Mouse (Mus musculus) liver, embryonic 11.5 days (tissue): ENCODE measurements at regions not wholly inside any gene's neighbourhood (a gene's known extent, or its start where the extent isn't known, plus 50 kb on each side); places are given as distances from the start of the nearest gene placed in this dataset.

Experiments
- ATAC-seq: fragments of 200-750 bp; cut with Nextera tagmentation; replicated peaks from 2 replicates; pipeline ENCODE4 v1.8.0; 2017; ENCODE audit warnings: moderate number of reproducible peaks, mild to moderate bottlenecking, moderate TSS enrichment, moderate library complexity; ENCODE audit not compliant: low FRiP score
- DNase-seq: peaks from one replicate; pipeline ENCODE4 v3.0.0-alpha.2; 2017; ENCODE audit warnings: low spot score
- H3K27ac ChIP-seq: fragments of 300-500 bp; sonication (generic); 2 replicates; pipeline ENCODE4 v1.5.1; 2014; ENCODE audit warnings: mild to moderate bottlenecking, low read depth, low read length, control low read depth
- H3K27me3 ChIP-seq: fragments of 300-500 bp; sonication (generic); replicated peaks from 2 replicates; pipeline ENCODE4 v1.6.1; 2014; ENCODE audit warnings: low read length, mixed read lengths; ENCODE audit not compliant: control insufficient read depth, insufficient read depth
- H3K36me3 ChIP-seq: fragments of 300-500 bp; sonication (generic); 2 replicates; pipeline ENCODE4 v1.6.1; 2014; ENCODE audit warnings: mild to moderate bottlenecking, low read length, moderate library complexity, mixed read lengths; ENCODE audit not compliant: control insufficient read depth, insufficient read depth
- H3K4me1 ChIP-seq: fragments of 300-500 bp; sonication (generic); replicated peaks from 2 replicates; pipeline ENCODE4 v1.6.1; 2014; ENCODE audit warnings: low read length, mixed read lengths; ENCODE audit not compliant: control insufficient read depth, insufficient read depth
- H3K4me2 ChIP-seq: fragments of 300-500 bp; sonication (generic); 2 replicates; pipeline ENCODE4 v1.6.1; 2014; ENCODE audit warnings: mild to moderate bottlenecking, control low read depth, moderate library complexity
- H3K4me3 ChIP-seq: fragments of 300-500 bp; sonication (generic); 2 replicates; pipeline ENCODE4 v1.5.1; 2014; ENCODE audit warnings: low read depth, low read length, control low read depth
- H3K9ac ChIP-seq: fragments of 300-500 bp; sonication (generic); 2 replicates; pipeline ENCODE4 v1.6.1; 2014; ENCODE audit warnings: low read depth, low read length, control low read depth
- H3K9me3 ChIP-seq: fragments of 300-500 bp; sonication (generic); 2 replicates; pipeline ENCODE4 v1.6.1; 2016; ENCODE audit warnings: low read length, inconsistent platforms, mixed read lengths; ENCODE audit not compliant: control insufficient read depth
- WGBS: fragments of 180-500 bp; shearing (Covaris S2); extraction: QIAGEN DNeasy Blood & Tissue Kit; methylation state at CpG from one replicate; pipeline ENCODE4 v1.1.7; 2014; 5-methylcytosine and 5-hydroxymethylcytosine counted together

GRCm38 (mm10) chr12:38985909-38986308 lies 206.7 kb downstream of the Etv1 start:
- H3K9me3 ChIP-seq, result no peaks in the 10 kb centered on the region
- no peaks in the 10 kb centered on the region for H3K27me3 ChIP-seq
- H3K27ac ChIP-seq, result no peak overlapping the region
- H3K4me1 ChIP-seq, result no peaks in the 10 kb centered on the region
- 86% methylated on average over 2 of the region's 2 CpGs for WGBS
- DNase-seq (no peak), ATAC-seq (no peak)
- no peak overlapping the region for H3K4me3 ChIP-seq
- no peak overlapping the region for H3K4me2 ChIP-seq
- no peaks in the 10 kb centered on the region for H3K36me3 ChIP-seq
- H3K9ac ChIP-seq, result no peak overlapping the region

- no peak overlapping the region for H3K9ac ChIP-seq
- H3K4me3 ChIP-seq, result no peak overlapping the region
- no peaks in the 10 kb centered on the region for H3K36me3 ChIP-seq
- H3K27me3 ChIP-seq, result no peaks in the 10 kb centered on the region
- H3K9me3 ChIP-seq, result no peaks in the 10 kb centered on the region
- no peak for DNase-seq
- no peaks in the 10 kb centered on the region for H3K4me1 ChIP-seq
- ATAC-seq, result no peak
- 85% methylated on average over 3 of the region's 3 CpGs for WGBS
- H3K27ac ChIP-seq, result no peak overlapping the region
- no peak overlapping the region for H3K4me2 ChIP-seq
Observed at GRCm38 (mm10) chr12:38986346-38986745, 207.2 kb downstream of the Etv1 start.

- no peak for ATAC-seq
- no peaks in the 10 kb centered on the region for H3K27me3 ChIP-seq
- no peaks in the 10 kb centered on the region for H3K36me3 ChIP-seq
- H3K4me3 ChIP-seq, result no peak overlapping the region
- no peak overlapping the region for H3K4me2 ChIP-seq
- H3K4me1 ChIP-seq, result no peaks in the 10 kb centered on the region
- no peak for DNase-seq
- H3K9me3 ChIP-seq, result no peaks in the 10 kb centered on the region
- no peak overlapping the region for H3K9ac ChIP-seq
- H3K27ac ChIP-seq, result no peak overlapping the region
Observed at GRCm38 (mm10) chr12:38987277-38987676, 208.1 kb downstream of the Etv1 start.

- DNase-seq (no peak), ATAC-seq (no peak)
- Histone ChIP-seq H3K4me3 (no peak overlapping the region), H3K9ac (no peak overlapping the region), H3K36me3 (no peaks in the 10 kb centered on the region), H3K27ac (no peak overlapping the region), H3K9me3 (no peaks in the 10 kb centered on the region), H3K4me2 (no peak overlapping the region), H3K4me1 (no peaks in the 10 kb centered on the region), H3K27me3 (no peaks in the 10 kb centered on the region)
- WGBS, result 80% methylated on average over 4 of the region's 4 CpGs
Observed at GRCm38 (mm10) chr12:38987819-38988218, 208.6 kb downstream of the Etv1 start.

DNA sequence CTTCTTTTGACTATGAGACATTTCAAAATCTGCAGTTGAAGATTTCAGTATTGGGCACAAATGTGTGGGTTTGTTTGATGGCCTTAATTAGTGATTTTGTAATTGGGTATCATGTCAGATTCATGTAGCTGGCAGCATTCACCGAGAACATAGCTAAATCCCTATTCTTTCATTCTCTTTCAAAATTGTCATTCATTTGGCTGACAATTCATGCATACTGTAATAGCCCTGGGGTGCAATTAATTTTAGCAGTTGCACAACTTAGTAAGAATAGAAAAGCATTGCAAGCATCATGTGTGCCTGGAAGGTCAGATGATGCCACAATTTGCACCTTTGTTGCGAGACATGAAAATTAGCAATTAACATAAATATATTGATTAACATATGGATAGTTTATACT lies 248.0 kb downstream of the Etv1 start:
- H3K4me3 ChIP-seq, result no peak overlapping the region
- no peaks in the 10 kb centered on the region for H3K36me3 ChIP-seq
- no peaks in the 10 kb centered on the region for H3K4me1 ChIP-seq
- no peak for DNase-seq
- 82% methylated on average over 2 of the region's 2 CpGs for WGBS
- H3K9ac ChIP-seq, result no peak overlapping the region
- H3K27me3 ChIP-seq, result no peaks in the 10 kb centered on the region
- H3K4me2 ChIP-seq, result no peak overlapping the region
- H3K27ac ChIP-seq, result no peak overlapping the region
- H3K9me3 ChIP-seq, result no peaks in the 10 kb centered on the region
- ATAC-seq, result no peak

DNA sequence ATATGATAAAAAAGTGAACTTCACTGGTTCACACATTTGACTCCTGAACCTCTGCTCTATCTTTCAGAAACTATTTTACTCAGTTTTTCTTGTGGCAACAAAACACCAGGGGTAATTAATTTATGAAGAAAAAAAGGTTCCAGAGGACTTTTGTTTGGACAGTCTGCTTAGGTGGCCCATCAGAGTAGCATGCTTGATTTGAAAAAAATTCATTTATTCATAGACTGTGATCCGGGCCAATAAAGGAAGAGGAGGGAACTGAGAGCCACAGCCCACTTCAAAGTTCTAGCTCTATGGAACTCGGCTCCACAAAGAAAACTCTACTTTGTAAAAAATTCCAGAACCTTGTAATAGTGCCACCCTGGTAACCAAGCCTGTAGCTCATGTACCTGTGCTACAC lies 248.8 kb downstream of the Etv1 start:
- ATAC-seq (no peak), DNase-seq (no peak)
- no peaks in the 10 kb centered on the region for H3K4me1 ChIP-seq
- no peak overlapping the region for H3K9ac ChIP-seq
- no peaks in the 10 kb centered on the region for H3K36me3 ChIP-seq
- H3K9me3 ChIP-seq, result no peaks in the 10 kb centered on the region
- H3K4me2 ChIP-seq, result no peak overlapping the region
- no peak overlapping the region for H3K4me3 ChIP-seq
- WGBS, result 70% methylated on average over 2 of the region's 2 CpGs
- no peak overlapping the region for H3K27ac ChIP-seq
- no peaks in the 10 kb centered on the region for H3K27me3 ChIP-seq

- no peak overlapping the region for H3K9ac ChIP-seq
- no peak for ATAC-seq
- no peaks in the 10 kb centered on the region for H3K27me3 ChIP-seq
- no peak for DNase-seq
- no peaks in the 10 kb centered on the region for H3K36me3 ChIP-seq
- 67% methylated on average over 3 of the region's 3 CpGs for WGBS
- H3K9me3 ChIP-seq, result no peaks in the 10 kb centered on the region
- H3K4me1 ChIP-seq, result no peaks in the 10 kb centered on the region
- H3K4me3 ChIP-seq, result no peak overlapping the region
- H3K4me2 ChIP-seq, result no peak overlapping the region
- H3K27ac ChIP-seq, result no peak overlapping the region
Observed at GRCm38 (mm10) chr12:39033982-39034381, 254.8 kb downstream of the Etv1 start.

DNA sequence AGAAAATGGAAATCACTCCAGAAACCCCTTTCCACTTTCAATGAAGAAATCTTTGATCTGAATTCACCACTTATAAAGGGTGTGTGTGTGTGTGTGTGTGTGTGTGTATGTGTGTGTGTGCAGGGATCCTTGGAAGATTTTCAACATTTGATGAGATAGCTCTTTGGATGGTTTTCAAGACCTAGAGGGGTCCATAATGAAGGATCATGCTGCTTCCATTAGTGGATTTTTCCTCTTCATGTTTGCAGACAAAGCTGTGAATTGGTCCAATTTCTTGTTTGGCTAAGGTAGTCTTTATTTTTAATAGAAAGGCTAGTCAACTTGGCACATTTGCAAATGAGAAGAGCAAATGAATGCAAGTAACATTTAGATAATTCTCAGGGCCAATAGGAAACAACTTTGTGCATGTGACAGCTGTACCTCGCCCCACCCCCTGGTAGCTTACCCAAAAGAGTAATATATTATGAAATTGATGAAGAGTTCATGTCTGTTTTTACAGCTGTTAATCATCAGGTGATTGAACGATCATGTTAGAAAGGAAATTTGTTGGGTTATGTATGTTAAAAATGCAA lies 257.4 kb downstream of the Etv1 start:
- Histone ChIP-seq H3K27ac (no peak overlapping the region), H3K36me3 (no peaks in the 10 kb centered on the region), H3K4me3 (no peak overlapping the region), H3K9ac (no peak overlapping the region), H3K4me1 (no peaks in the 10 kb centered on the region), H3K9me3 (no peaks in the 10 kb centered on the region), H3K4me2 (no peak overlapping the region), H3K27me3 (no peaks in the 10 kb centered on the region)
- DNase-seq, result no peak
- ATAC-seq, result no peak
- 80% methylated on average over 2 of the region's 2 CpGs for WGBS

DNA sequence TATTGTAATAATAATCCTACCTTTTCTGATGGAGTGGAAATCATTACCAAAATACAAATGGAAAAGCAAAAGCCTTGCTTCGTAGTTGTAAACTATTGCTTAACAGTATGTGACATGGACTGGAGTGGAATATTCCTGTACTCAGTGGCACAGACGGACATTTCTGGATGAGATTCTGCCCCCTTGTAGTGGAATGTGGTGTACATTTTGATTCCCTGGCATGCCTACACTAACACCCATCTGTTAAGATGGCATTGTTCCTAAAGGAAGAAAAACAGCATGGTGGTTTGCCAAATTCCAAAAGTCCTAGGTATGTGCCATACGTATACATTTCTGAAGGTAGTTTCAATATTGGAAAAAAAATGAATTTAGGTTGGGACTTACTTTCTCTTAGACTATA lies 258.9 kb downstream of the Etv1 start:
- Histone ChIP-seq H3K4me3 (no peak overlapping the region), H3K4me1 (no peaks in the 10 kb centered on the region), H3K27ac (no peak overlapping the region), H3K9ac (no peak overlapping the region), H3K4me2 (no peak overlapping the region), H3K27me3 (no peaks in the 10 kb centered on the region), H3K9me3 (no peaks in the 10 kb centered on the region), H3K36me3 (no peaks in the 10 kb centered on the region)
- 82% methylated on average over 3 of the region's 3 CpGs for WGBS
- no peak for DNase-seq
- ATAC-seq, result no peak
